Mouse (Mus musculus) neural tube, embryonic 11.5 days (tissue): ENCODE results near the gene Reg3d. TPM values are rescaled to one million over a fixed set of nuclear protein-coding genes. Genes with fewer than 3 reads are reported as not detected.
A peak's percentile ranks its signal among the peaks of the same experiment; 100 is the strongest.

Source experiments
- ATAC-seq: fragments of 200-750 bp; cut with Nextera tagmentation; 2 replicates; pipeline ENCODE4 v1.8.0; 2017; ENCODE audit warnings: moderate number of reproducible peaks, mild to moderate bottlenecking, moderate TSS enrichment, moderate library complexity; ENCODE audit not compliant: insufficient read depth, low FRiP score, low TSS enrichment
- DNase-seq: peaks from one replicate; pipeline ENCODE4 v3.0.0-alpha.2; 2015; ENCODE audit warnings: low spot score
- H3K27ac ChIP-seq: fragments of 300-500 bp; sonication (generic); 2 replicates; pipeline ENCODE4 v1.5.1; 2014; ENCODE audit warnings: low read depth, mild to moderate bottlenecking, low read length
- H3K27me3 ChIP-seq: fragments of 300-500 bp; sonication (generic); 2 replicates; pipeline ENCODE4 v1.6.1; 2014; ENCODE audit warnings: mild to moderate bottlenecking, low read length, mixed read lengths; ENCODE audit not compliant: control insufficient read depth, insufficient read depth
- H3K36me3 ChIP-seq: fragments of 300-500 bp; sonication (generic); 2 replicates; pipeline ENCODE4 v1.6.1; 2014; ENCODE audit warnings: mild to moderate bottlenecking, low read length, moderate library complexity, mixed read lengths; ENCODE audit not compliant: control insufficient read depth, insufficient read depth
- H3K4me1 ChIP-seq: fragments of 300-500 bp; sonication (generic); 2 replicates; pipeline ENCODE4 v1.6.1; 2014; ENCODE audit warnings: low read length, mixed read lengths; ENCODE audit not compliant: control insufficient read depth, insufficient read depth
- H3K4me2 ChIP-seq: fragments of 300-500 bp; sonication (generic); 2 replicates; pipeline ENCODE4 v1.6.1; 2014; ENCODE audit warnings: low read depth, mild to moderate bottlenecking, moderate library complexity
- H3K4me3 ChIP-seq: fragments of 300-500 bp; sonication (generic); 2 replicates; pipeline ENCODE4 v1.5.1; 2014; ENCODE audit warnings: low read depth, low read length
- H3K9ac ChIP-seq: fragments of 300-500 bp; sonication (generic); 2 replicates; pipeline ENCODE4 v1.6.1; 2014; ENCODE audit warnings: mild to moderate bottlenecking, low read length
- H3K9me3 ChIP-seq: fragments of 300-500 bp; sonication (generic); 2 replicates; pipeline ENCODE4 v1.6.1; 2016; ENCODE audit warnings: low read length; ENCODE audit not compliant: control insufficient read depth
- WGBS: fragments of 180-500 bp; shearing (Covaris S2); extraction: QIAGEN DNeasy Blood & Tissue Kit; methylation state at CpG from one replicate; pipeline ENCODE4 v1.1.7; 2014; 5-methylcytosine and 5-hydroxymethylcytosine counted together
- polyA plus RNA-seq: library from polyadenylated mRNA; unstranded; fragments of >200 nt; fragmentation: Nextera tagmentation; extraction: Ambion mirVana; gene quantifications from 2 replicates; pipeline ENCODE4 v1.2.1, GENCODE M21; 2014

Reg3d gene
- polyA plus RNA-seq, 1 experiment from 2014 or later, result not detected

GRCm38 (mm10) chr6:78340296-78340695 is 38.4 kb downstream of the Reg3d start:
- Histone ChIP-seq H3K9me3 (no peaks in the 10 kb centered on the region), H3K4me2 (no peak overlapping the region), H3K4me3 (no peak overlapping the region), H3K27me3 (no peaks in the 10 kb centered on the region), H3K9ac (no peak overlapping the region), H3K4me1 (no peaks in the 10 kb centered on the region), H3K27ac (no peak overlapping the region), H3K36me3 (no peaks in the 10 kb centered on the region)
- DNase-seq, result no peak
- ATAC-seq, result no peak

- Histone ChIP-seq H3K9me3 (no peaks in the 10 kb centered on the region), H3K36me3 (no peaks in the 10 kb centered on the region), H3K27ac (no peak overlapping the region), H3K4me1 (no peaks in the 10 kb centered on the region), H3K27me3 (no peaks in the 10 kb centered on the region), H3K4me2 (no peak overlapping the region), H3K4me3 (no peak overlapping the region), H3K9ac (no peak overlapping the region)
- DNase-seq (peak; percentile 13), ATAC-seq (no peak)
- 43% methylated on average over 7 of the region's 7 CpGs for WGBS
Observed at GRCm38 (mm10) chr6:78331919-78332569, 46.6 kb downstream of the Reg3d start.

GRCm38 (mm10) chr6:78329166-78329565 is 49.5 kb downstream of the Reg3d start:
- Histone ChIP-seq H3K4me2 (no peak overlapping the region), H3K27me3 (no peaks in the 10 kb centered on the region), H3K4me1 (no peaks in the 10 kb centered on the region), H3K9ac (no peak overlapping the region), H3K36me3 (no peaks in the 10 kb centered on the region), H3K27ac (no peak overlapping the region), H3K9me3 (no peaks in the 10 kb centered on the region), H3K4me3 (no peak overlapping the region)
- ATAC-seq, result 0 out of 2 replicates have a peak, but pooled peaks have one; percentile 15
- 66% methylated on average over 2 of the region's 2 CpGs for WGBS
- no peak for DNase-seq

- H3K36me3 ChIP-seq, result no peaks in the 10 kb centered on the region
- no peak overlapping the region for H3K4me3 ChIP-seq
- H3K27ac ChIP-seq, result no peak overlapping the region
- no peak for ATAC-seq
- H3K9ac ChIP-seq, result no peak overlapping the region
- H3K27me3 ChIP-seq, result no peaks in the 10 kb centered on the region
- no peak for DNase-seq
- H3K9me3 ChIP-seq, result no peaks in the 10 kb centered on the region
- no peaks in the 10 kb centered on the region for H3K4me1 ChIP-seq
- no peak overlapping the region for H3K4me2 ChIP-seq
Observed at GRCm38 (mm10) chr6:78327798-78328197, 50.9 kb downstream of the Reg3d start.

Other genes starting within 250 kb of the Reg3d start
- not detected in 2 replicates for gene Reg3b, start 8.2 kb downstream of the Reg3d start, polyA plus RNA-seq
- gene Reg3a, start 1.8 kb upstream of the Reg3d start, polyA plus RNA-seq, result not detected in 2 replicates
- not detected in 2 replicates for gene Reg2, start 16.8 kb upstream of the Reg3d start, polyA plus RNA-seq
- gene Reg1, start 43.8 kb upstream of the Reg3d start, polyA plus RNA-seq, result not detected in 2 replicates
- not detected in 2 replicates for gene Reg3g, start 90.0 kb upstream of the Reg3d start, polyA plus RNA-seq